Mouse (Mus musculus) urinary bladder, adult 18-20 months (tissue): ENCODE results near the gene Gm20532.

Source experiments
- DNase-seq, 2 experiments: peaks; one replicate each; pipeline ENCODE4 v3.0.0; 2022; ENCODE audit warnings: low spot score in 2 of 2, mixed read lengths in 2 of 2

The Gm20532 gene

DNA sequence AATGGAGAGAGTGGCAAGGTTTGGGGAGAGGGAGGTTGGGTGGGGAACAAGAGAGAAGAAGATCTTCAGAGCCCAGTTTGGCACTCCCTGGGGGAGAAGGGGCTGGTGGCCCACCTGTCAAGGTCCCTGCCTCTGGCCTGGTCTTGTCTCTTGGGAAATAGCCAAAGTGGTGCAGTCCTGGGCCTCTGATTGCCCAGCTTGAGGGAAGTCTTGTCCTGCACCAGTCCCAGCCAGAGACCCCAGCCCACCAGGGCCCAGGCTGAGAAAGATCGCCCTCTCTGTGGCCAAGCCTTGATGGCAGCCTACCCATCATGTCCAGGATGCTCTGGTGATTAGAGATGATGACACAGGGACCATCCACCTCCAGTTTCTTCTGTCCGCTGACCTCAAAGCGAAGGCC lies 10.5 kb downstream of the Gm20532 start:
- no peak for DNase-seq

DNA sequence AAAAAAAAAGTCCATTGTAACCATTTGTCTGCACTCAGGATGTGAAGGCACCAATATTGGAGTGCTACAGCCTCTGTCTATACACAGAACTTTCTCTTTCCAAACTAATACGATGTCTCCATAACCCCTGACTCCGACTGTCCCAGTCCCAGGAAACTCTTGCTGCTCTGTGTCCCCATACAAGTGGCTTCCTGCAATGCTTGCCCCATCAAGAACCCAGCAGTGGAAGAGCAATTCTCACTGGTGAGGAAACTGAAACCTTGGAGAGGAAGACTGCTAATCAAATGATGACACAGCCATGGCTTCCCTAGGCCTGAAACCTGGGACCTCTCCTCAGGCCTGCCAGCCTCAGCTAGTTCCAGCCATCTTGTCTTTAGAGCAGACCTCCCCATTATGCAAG lies 11.4 kb downstream of the Gm20532 start:
- no peak for DNase-seq

DNA sequence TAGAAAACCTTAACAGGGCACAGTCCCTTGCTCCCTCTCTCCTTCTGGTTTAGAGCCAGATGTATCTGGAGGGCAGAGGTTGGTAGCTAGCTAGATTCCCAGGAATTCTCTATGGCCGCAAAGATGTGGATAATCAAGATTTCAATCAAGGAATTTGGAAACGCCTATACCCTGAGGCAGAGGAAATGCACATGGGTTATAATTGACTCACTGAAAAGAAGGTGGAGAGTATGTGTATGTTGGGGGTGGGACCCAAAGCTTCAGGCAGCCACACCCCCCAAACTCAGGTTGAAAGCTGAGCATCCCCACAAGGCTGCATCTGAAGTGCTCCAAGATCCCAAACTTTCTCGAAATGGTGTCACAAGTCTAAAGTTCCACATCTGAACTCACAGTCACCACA lies 12.0 kb downstream of the Gm20532 start:
- no peak for DNase-seq

DNA sequence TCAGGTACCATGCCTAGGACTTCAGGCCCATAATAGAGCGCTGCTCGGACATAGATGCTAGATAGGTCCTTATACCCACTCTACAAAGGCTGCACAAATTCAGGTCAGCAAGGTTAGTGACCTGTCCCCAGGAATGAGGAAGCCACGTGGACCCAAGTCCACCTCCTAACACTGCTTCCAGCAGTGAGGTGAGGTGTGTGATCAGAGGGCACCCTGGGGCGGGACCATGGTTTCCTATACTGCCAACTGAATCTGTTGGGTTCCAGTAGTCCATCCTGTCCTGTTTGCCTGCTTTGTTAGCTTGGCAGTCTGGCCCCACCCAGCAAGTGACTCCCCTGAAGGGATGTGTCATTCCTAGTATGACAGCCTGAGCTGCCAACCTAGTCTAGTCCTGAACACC lies 13.5 kb downstream of the Gm20532 start:
- no peak for DNase-seq

DNA sequence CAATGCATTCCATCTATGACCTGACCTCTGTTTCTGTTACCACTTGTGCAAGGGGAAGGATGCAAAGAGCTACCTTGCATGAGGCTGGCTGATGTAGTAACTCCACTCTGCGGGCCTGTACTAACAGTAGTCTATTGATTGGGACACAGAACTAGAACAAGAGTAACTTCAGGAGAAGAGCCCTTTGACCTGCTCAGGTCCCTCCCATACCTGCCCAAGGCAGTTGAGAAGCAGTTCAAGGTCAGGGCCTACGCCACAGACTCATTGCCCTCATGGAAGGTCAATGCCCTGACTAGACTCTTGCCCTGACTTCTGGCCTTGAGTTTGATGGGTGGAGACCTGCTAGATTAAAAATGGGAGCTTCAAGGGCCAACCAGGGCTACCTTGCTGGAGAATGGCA lies 14.2 kb downstream of the Gm20532 start:
- no peak for DNase-seq

DNA sequence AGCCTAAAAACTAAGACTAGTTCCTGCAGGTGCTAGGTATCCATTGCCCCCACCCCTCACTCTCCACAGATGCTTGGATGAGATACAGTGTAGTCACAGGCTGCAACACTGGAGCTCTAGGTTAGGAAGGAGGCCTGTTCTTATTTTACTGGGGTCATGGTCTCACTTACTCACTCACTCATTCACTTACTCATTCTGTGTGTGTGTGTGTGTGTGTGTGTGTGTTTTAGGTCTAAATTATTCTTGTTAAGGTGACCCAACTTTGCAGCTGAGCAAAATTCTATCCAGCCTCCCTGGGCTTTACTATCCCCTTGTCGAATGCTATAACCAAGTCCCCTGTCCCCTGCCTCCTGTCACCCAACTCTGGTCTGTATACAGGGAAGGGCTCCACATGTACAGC lies 15.2 kb downstream of the Gm20532 start:
- no peak for DNase-seq

DNA sequence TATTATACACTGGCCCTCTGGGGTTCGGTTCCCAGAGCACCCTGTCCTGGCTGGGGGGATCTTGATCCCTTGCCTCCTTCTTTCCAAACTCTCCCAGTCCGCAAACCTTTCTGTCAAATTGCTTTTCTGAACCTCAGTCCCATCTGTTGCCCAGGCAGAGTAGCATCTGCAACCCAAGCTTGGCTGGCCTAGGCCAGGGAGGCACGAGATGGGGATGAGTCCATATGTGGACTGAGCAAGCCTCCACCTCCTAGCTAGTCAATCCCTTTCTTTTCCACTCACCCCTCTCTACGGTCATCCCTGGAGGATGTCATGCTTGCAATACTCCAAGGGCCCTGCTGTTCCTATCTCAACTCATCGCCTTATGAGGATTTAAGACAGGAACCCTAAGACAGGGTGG lies 16.2 kb downstream of the Gm20532 start:
- DNase-seq, result no peak

DNA sequence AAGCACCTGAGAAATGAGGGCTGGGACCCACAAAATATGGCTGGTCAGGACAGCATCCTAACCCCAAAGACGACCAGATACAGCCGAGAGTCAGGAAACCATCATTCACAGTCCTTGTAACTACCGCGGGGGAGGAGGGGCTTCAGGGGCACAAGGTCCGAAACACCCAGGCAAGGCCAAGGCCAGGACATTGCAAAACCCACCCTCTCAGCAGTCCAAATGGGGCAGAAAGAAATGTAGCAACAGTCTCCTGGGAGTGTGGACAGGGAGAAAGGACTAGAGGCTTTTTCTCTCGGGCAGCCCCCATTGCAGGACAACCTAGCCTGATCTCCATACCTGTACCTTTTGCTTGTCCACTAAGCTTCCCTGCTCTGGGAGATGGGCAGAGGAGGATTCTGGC lies 16.7 kb downstream of the Gm20532 start:
- DNase-seq, result no peak

DNA sequence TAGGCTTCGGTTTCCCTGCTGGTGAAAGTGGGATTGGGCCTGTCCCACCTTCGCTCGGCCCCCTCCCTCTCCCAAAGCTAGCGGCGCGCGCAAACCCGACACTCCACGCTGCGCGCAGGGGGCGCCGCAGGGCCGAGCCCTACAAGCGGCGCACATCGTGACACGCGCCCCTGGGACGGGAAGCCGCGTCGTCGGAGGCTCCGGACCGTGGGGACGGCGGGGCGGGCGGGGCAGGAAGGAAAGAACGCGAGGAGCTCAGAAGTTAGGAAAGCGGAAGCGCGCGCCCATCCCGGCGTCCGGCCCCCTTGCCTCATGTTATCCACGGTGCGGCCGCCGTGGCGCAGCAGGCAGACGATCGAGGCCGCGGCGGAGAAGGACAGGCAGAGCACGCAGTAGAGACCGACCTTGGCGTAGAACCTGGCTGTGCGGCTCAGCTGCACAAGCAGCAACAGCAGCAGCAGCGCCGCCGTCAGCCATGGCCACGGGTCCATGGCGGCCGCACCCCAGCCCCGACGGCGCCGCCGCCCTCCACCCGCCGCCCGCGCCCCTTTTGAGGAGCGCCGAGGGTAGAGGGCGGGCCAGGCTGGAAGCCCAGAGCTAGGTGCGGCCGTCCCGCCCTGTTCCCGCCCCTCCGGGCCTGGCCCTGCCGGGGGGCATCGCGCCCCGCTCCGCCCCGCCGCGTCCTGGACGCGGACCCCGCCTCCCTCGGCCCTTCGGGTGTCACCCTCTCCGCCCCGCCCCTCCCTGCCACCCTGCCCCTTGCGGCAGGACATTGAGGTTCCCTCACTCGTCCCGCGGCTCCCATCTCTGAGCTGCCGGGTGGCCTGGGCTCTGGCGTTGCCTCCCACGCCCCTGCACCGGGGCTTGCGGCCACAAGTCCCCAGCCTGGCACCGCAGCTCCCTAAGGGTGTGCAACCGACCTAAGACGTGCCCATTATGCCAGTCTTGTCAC lies 17.6 kb downstream of the Gm20532 start, which contains the start of gene Agpat2:
TSS of gene Agpat2 (minus strand) at position 698 of the 952 bp plus-strand sequence.
- DNase-seq, result peak; percentile 78 to 80

DNA sequence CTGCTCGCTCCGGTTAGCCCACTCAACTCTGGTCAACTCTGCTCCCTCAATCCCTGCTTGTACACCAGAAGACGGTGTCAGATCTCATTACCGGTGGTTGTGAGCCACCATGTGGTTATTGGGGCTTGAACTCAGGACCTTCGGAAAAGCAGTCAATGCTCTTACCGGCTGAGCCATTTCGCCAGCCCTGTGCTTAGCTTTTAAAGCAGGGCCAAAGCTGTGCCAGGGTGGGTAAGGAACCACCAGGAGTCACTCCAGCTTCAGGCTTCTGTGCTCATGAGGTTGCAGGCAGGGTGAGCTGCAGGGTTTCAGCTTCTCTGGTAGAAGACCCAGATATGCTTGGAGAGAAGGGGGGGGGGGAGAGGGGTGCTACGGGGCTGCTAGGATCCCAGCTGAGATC lies 18.9 kb downstream of the Gm20532 start:
- DNase-seq, result no peak

DNA sequence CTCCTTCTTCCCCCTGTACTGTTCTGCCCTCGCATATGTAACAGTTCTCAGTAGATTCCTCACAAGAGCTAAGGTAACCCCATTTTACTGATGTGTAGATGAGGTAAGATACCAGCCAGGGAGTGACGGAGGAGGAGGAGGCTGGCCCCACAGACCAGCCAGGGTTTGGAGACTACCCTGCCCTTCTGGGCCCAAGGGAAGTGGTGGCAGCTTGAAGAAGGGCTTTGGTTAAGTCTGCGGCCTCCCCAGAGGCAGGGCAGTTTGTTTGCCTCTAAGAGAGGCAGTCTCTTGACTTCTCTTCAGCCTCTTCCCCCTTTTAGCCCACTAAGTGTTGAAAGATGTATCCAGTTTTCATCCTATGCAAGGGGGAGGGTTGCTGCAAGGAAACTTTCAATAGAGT lies 20.1 kb downstream of the Gm20532 start:
- no peak for DNase-seq

DNA sequence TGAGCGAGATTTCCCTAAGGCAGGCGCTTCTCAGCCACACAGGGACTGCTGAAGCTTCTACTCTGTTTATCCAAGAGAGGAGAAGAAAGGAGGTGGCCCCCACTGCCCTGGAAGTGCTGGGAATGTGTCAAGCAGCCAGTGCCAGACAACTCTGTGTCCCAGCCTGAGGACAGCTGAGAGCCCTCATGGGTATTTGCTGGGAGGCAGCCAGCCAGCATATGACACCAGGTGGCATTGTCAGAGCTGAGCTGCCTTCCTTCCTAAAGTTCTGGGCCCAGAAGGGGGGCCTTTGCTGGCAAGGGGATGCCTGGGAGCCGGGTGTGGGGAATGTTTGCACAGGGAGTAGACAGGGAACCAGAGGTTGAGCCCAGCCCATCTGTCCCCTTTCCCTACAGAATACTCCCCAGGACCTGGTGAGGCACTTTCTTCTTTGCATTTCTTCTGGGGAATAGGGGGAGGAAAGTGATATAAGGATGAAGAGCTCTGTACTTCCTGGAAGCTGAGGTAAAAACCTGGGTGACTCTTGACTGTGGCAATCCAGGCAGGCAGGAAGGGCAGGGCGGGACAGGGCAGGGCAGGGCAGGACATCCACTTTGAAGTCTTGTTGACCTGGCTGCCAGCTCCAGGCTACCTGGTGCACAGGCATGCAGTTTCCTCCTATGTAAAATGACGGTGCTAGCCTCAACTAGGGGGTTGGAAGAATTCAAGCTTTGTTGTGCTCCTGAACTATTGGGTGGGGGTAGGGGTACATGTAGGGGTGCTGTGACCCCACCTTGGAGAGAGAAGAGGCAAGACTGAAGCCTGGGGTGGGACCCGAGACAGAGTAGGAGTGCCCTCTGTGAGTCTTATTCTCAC lies 20.8 kb downstream of the Gm20532 start:
- DNase-seq, result no peak

DNA sequence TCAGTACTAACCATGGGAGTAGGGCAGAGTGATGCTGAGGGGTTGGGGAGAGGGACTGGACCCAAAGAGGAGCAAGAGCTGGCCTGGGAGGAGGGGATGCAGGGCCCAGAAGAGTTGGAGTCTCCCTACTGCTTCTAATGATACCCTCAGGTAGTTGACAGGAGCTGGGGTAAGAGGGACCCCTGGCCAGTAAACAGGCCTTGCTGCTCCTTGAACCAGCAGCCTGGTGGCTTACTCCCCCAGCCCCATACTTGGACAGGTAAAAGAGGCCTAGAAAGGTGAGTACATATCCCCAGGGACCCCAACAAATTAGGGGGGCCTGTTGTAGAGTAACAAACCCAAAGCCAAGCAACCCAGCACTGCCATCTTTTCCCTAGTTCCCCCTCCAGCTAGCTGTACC lies 22.3 kb downstream of the Gm20532 start:
- DNase-seq, result no peak

DNA sequence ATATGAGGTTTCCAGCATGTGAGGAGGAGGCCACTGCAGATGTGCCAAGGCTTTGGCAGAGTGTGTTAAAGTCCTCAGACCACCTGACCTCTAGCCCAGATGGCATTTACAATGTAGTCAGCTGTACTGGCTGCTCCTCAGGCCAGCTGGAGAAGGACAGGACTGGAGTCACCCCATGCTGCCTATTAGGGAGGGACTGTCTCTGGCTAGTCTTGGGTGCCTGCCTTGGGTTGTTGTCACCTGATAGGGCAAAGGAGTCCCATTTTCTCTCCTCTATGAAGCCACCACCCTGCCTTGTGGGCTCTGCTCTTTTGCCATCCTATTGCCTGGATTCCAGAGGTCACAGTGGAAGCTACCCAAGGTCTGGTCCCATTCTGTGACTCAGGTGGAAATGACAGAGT lies 22.8 kb downstream of the Gm20532 start:
- no peak for DNase-seq

DNA sequence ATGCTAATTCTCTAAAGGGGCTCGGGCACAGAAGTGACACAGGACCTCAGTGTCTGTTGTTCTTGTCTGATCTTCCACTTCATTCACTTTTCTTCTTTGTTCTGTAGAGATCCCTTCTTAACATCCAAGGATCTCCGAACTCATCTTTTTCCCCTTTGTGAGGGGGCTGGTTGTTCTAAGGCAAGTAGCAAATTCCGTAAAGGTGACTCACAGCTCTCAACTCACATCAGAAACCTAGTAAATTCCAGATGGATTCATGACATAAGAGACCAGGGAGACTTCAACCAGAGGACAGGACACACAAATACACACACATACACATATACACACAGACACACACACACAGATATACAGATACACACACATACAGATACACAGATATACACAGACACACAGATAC lies 24.1 kb downstream of the Gm20532 start:
- DNase-seq, result no peak

DNA sequence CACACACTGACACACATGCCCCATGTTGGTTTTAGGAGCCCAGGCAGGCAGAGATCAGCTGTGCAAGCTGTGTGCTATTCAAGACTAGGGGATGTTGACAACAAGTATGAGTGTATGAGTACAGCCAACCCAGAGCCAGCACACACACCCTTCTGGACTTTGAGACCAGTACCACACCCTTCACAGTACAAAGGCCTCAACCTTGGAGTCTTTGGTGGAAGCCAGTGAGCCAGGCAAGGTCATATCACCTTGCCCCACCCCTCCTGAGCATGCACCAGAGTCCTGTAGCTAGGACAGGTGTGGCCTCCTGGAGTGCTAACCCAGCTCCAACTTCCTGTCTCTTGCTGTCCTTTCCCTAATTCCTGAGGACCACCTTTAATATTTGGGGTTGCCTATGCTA lies 24.6 kb downstream of the Gm20532 start:
- DNase-seq, result no peak

DNA sequence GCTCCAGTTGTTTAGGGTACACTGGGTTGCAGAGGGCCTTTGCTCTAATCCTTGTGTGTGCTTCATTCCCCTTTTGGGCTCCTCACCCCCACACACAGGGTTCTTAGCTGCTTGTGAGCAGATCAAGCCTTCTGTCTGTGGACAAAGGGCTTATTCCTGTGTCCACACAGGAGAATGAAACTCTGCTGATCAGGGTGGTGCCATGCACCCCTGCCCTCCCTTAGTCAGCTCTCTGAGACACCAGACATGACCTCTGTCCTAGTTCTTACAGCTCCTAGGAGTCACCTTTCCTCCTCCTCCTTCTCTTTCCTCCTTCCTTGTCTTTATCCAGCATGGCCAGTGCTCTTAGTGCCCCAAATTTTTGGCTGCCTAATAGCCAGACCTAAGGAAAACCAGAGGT lies 25.5 kb downstream of the Gm20532 start:
- DNase-seq, result no peak

DNA sequence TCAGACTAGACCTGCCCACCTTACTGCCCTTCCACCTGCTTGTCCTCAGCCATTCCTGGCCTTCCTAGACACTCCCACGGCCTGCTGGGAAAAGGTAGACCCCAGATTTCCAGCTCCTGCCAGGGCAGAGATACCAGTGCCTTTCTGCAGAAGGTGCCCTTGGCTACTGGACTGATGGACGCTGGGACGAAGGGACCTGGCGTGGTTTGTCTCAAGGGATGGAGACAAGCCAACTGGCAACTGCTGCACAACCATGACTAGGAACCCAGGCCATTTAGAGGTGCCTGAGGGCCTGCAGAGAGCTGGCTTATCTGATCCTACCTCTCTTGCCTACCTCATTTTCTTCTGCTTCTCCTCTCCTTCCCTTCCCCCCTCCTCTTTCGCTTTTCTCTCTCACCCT lies 28.5 kb downstream of the Gm20532 start:
- no peak for DNase-seq

DNA sequence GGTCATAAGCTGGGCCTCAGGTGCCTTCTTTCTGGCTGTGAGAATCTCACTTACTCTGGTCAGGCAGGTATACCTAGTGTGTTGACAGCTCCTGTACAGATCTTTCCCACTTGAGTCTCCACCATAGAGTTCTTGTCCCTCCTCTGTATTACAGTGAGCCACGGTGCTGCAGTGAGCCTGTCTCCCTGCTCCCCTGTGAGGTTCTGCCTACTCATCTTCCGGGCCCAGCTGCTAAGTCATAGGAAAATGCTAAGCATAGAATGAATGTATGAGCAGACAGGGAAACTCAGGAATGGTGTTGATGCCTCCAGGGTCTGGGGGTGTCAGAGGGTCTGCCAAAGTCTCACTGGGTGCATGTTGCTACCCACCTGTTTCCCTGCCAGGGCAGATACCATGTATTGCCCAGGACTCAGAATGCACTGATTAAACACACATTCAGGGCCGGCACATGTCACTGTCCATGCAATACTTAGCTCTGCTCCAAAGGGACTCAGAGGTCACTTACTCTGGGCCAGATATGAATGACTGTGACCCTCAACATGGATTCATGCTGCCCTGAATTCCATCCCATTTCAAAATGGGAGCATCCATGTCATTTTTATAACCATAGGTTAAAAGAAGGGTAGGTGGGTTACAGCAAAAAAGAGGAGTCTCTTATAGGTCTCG lies 29.2 kb downstream of the Gm20532 start:
- DNase-seq, result no peak

DNA sequence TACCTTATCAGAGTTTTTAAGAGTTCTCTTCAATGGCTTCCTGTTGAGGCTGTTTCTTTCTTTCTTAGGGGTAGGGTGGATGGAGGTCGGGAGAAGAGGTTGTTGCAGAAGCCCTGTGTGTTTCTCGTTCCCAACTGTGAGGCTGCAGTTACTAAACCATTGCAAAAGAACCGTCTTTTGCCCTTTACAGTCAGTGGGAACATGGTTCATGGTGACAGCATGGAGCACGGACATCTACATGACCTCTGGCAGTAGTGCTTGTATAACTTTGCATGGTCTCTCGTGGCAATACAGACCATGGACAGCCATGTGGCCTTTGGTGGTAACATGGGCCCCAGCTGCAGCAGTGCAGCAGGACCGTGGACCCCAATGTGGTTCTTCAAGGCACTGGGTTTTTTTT lies 30.9 kb downstream of the Gm20532 start:
- DNase-seq, result no peak

DNA sequence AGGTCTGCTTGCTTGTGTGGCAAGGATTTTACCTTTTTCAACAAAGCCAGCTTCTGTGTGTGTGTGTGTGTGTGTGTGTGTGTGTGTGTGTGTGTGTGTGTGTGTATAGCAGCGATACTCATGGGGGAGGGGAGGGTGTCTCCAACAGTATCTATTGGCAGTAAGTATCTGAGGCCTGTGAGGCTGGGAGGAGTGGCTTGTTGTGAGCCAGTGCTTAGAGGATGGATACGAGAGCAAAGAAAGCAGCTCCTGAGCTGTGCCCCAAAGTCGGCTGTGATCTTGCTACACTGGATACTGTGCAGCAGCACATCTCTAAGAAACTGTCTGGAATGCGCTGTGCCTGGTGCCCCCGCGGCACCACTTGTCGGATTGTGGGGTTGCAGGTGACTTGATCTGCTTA lies 31.5 kb downstream of the Gm20532 start:
- no peak for DNase-seq

DNA sequence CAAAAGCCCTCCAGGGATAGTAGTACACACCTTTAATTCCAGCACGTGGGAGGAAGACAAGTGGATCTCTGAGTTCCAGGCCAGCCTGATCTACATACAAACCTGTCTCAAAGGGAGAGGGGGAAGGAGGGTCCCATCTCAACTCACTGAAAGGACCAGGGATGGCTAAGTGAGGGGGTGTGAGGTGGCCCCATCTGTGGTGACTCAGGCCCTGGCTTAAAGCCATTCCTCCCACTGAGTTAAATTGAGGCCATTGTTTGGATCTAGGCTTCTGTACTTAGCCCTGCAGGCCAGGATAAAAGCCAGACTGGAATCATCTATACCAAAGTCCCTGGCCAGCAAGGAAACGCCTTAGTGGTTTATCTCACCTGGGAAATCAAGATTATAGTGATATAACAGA lies 34.8 kb downstream of the Gm20532 start:
- no peak for DNase-seq
